Comparison of ENCODE assay signal across 16 mouse cellular contexts in genomic region chr5:29199868-29200267, GRCm38 (mm10). TPM values are rescaled to one million over a fixed set of nuclear protein-coding genes. Genes with fewer than 3 reads are reported as not detected.
"Had no signal": no experiment of that assay in that cellular context is flagged by ENCODE, and none has a peak within 500 bp of the region (broad histone marks: within the 10 kb centered on the region; RNA-seq: fewer than 3 reads in every experiment).

No protein-coding gene starts in this region.

- ATAC-seq: liver, postnatal 0 days; midbrain, embryonic 13.5 days had no signal

- DNase-seq: kidney, adult 18-20 months; kidney, postnatal 25 days; layer of hippocampus, adult 9-11 months; layer of hippocampus, postnatal 36 days; liver; liver, embryonic 13.5 days; liver, postnatal 0 days; right cerebral cortex, adult 18-20 months; right cerebral cortex, postnatal 25 days; thymus, postnatal 25 days had no signal

- H3K9ac ChIP-seq: limb, embryonic 12.5 days; liver, embryonic 13.5 days; liver, postnatal 0 days; midbrain, embryonic 13.5 days; neural tube, embryonic 15.5 days had no signal

- H3K36me3 ChIP-seq: limb, embryonic 12.5 days; liver, embryonic 13.5 days; midbrain, embryonic 13.5 days had no signal

- H3K4me3 ChIP-seq: limb, embryonic 12.5 days; liver, embryonic 13.5 days; megakaryocyte, embryonic 14.5 days; midbrain, embryonic 13.5 days; neural tube, embryonic 15.5 days had no signal

- H3K4me2 ChIP-seq: limb, embryonic 12.5 days; liver, embryonic 13.5 days; midbrain, embryonic 13.5 days; neural tube, embryonic 15.5 days had no signal

- H3K27me3 ChIP-seq: limb, embryonic 12.5 days; neural tube, embryonic 15.5 days had no signal

- H3K9me3 ChIP-seq: limb, embryonic 12.5 days; liver, embryonic 13.5 days; midbrain, embryonic 13.5 days; neural tube, embryonic 15.5 days had no signal

- H3K27ac ChIP-seq: limb, embryonic 12.5 days; liver, embryonic 13.5 days; macrophage; midbrain, embryonic 13.5 days; neural tube, embryonic 15.5 days; stomach, postnatal 0 days had no signal

RNA-seq across cellular contexts. Expression of gene Rnf32, which starts 4.1 kb away (rescaled TPM):
- polyA plus RNA-seq: macrophage had no signal
